Mouse (Mus musculus): ENCODE measurements at regions not wholly inside any gene's neighbourhood (a gene's known extent, or its start where the extent isn't known, plus 50 kb on each side); places are given as distances from the start of the nearest gene placed in this dataset.
A peak's percentile ranks its signal among the peaks of the same experiment; 100 is the strongest.

- peak; percentile 0 for DNase-seq
Measured at GRCm38 (mm10) chrX:81616397-81616796, 158.5 kb upstream of the 4930595M18Rik start.

Measured in retina, postnatal 1 day (tissue).